16 mouse cellular contexts compared by ENCODE assay signal in the genomic region with DNA sequence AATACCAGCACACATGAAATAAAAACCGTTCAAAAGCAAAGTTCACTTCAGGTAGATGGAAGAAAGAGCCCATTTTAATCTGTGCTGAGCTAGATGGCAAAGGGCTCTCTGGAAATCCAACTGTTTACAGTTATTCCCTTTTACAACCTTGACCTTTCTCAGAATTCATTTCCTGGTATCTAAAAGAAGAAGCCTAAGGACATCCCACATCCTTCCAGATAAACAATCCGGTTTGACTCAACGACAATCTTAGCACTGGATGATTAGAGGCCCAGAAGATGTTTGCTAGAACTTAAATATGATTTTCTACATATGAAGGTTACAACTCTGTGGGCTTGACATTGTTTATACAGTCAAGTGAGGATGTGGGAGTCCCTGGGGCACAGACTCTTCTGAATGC.
DNase-seq lines count a peak whose midpoint lies in the region; ATAC-seq and TF ChIP-seq lines count a peak whose summit lies in the region.
"Had no signal": no experiment of that assay in that cellular context is flagged by ENCODE, and none has a peak within 500 bp of the region (broad histone marks: within the 10 kb centered on the region; RNA-seq: fewer than 3 reads in every experiment).

No protein-coding gene starts in this region.

- no peak overlapping the region for H3K4me3 ChIP-seq in heart, embryonic 13.5 days
- no peak overlapping the region for H3K4me3 ChIP-seq in heart, embryonic 10.5 days
- H3K4me3 ChIP-seq in liver, adult 2 months (ENCODE audit: insufficient read depth, low read depth, low read length), result no peak overlapping the region
- H3K4me3 ChIP-seq in liver, embryonic 11.5 days (ENCODE audit: low read depth, low read length), result no peak overlapping the region
- no peak overlapping the region for H3K4me3 ChIP-seq in embryonic facial prominence, embryonic 13.5 days
- no peak overlapping the region for H3K4me3 ChIP-seq in limb, embryonic 10.5 days
- H3K4me3 ChIP-seq: forebrain, embryonic 12.5 days; left cerebral cortex, adult 2 months; neural tube, embryonic 12.5 days had no signal

- H3K36me3 ChIP-seq in heart, embryonic 13.5 days, result no peaks in the 10 kb centered on the region
- H3K36me3 ChIP-seq in heart, embryonic 10.5 days, result no peaks in the 10 kb centered on the region
- no peaks in the 10 kb centered on the region for H3K36me3 ChIP-seq in liver, adult 2 months (ENCODE audit: control insufficient read depth, insufficient read depth, low read length)
- H3K36me3 ChIP-seq in liver, embryonic 11.5 days (ENCODE audit: control insufficient read depth, insufficient read depth, low read length), result no peaks in the 10 kb centered on the region
- H3K36me3 ChIP-seq in embryonic facial prominence, embryonic 13.5 days, result no peaks in the 10 kb centered on the region
- no peaks in the 10 kb centered on the region for H3K36me3 ChIP-seq in limb, embryonic 10.5 days
- H3K36me3 ChIP-seq: forebrain, embryonic 12.5 days; neural tube, embryonic 12.5 days had no signal

- WGBS in heart, embryonic 13.5 days, result 56% methylated on average over 3 of the region's 3 CpGs
- 76% methylated on average over 3 of the region's 3 CpGs for WGBS in heart, embryonic 10.5 days
- 68% methylated on average over 3 of the region's 3 CpGs for WGBS in liver, adult 2 months
- 72% methylated on average over 3 of the region's 3 CpGs for WGBS in liver, embryonic 11.5 days
- WGBS in embryonic facial prominence, embryonic 13.5 days, result 66% methylated on average over 3 of the region's 3 CpGs
- 80% methylated on average over 3 of the region's 3 CpGs for WGBS in limb, embryonic 10.5 days

- no peak for TF ChIP-seq POLR2A in liver, adult 2 months (IDR thresholded peaks at IDR 0.05; ENCODE audit: extremely low read depth, insufficient read depth, low read length)

- no peaks in the 10 kb centered on the region for H3K79me2 ChIP-seq in liver, adult 2 months (ENCODE audit: control insufficient read depth, insufficient read depth, low read length)

- no peak for TF ChIP-seq CTCF in liver, adult 2 months (IDR thresholded peaks at IDR 0.05; ENCODE audit: low read depth, low read length)

- H3K9me3 ChIP-seq in heart, embryonic 13.5 days, result no peaks in the 10 kb centered on the region
- H3K9me3 ChIP-seq in heart, embryonic 10.5 days, result no peaks in the 10 kb centered on the region
- no peaks in the 10 kb centered on the region for H3K9me3 ChIP-seq in liver, embryonic 11.5 days (ENCODE audit: control insufficient read depth, low read length)
- H3K9me3 ChIP-seq in embryonic facial prominence, embryonic 13.5 days, result no peaks in the 10 kb centered on the region
- no peaks in the 10 kb centered on the region for H3K9me3 ChIP-seq in limb, embryonic 10.5 days (replicated peaks)
- H3K9me3 ChIP-seq: forebrain, embryonic 12.5 days; neural tube, embryonic 12.5 days had no signal

- H3K4me2 ChIP-seq in heart, embryonic 13.5 days, result no peak overlapping the region
- H3K4me2 ChIP-seq in liver, embryonic 11.5 days, result no peak overlapping the region
- peak overlapping the region; percentile 20; the same call in 1 of the 2 replicates for H3K4me2 ChIP-seq in embryonic facial prominence, embryonic 13.5 days
- H3K4me2 ChIP-seq: forebrain, embryonic 12.5 days; neural tube, embryonic 12.5 days had no signal

- H3K4me1 ChIP-seq in heart, embryonic 13.5 days, result peaks cover 36% of the 10 kb centered on the region
- H3K4me1 ChIP-seq in heart, embryonic 10.5 days, result no peaks in the 10 kb centered on the region
- peaks cover 17% of the 10 kb centered on the region for H3K4me1 ChIP-seq in liver, adult 2 months (ENCODE audit: control insufficient read depth, insufficient read depth, low read length)
- no peaks in the 10 kb centered on the region; the same call in 1 of the 2 replicates for H3K4me1 ChIP-seq in liver, embryonic 11.5 days (replicated peaks; ENCODE audit: control insufficient read depth, insufficient read depth, low read length)
- H3K4me1 ChIP-seq in embryonic facial prominence, embryonic 13.5 days, result peaks cover 54% of the 10 kb centered on the region
- peaks cover 29% of the 10 kb centered on the region for H3K4me1 ChIP-seq in limb, embryonic 10.5 days

- ATAC-seq in heart, embryonic 13.5 days (ENCODE audit: extremely low read depth, insufficient number of reproducible peaks, low FRiP score, low TSS enrichment), result no peak
- ATAC-seq in liver, embryonic 11.5 days (replicated peaks; ENCODE audit: low FRiP score), result no peak
- ATAC-seq in embryonic facial prominence, embryonic 13.5 days (ENCODE audit: insufficient number of reproducible peaks, insufficient read depth, low FRiP score, low TSS enrichment, low read depth), result no peak
- ATAC-seq: inflammation-experienced regulatory T-cells, adult 6 months had no signal

- H3K9ac ChIP-seq in heart, embryonic 13.5 days, result no peak overlapping the region
- H3K9ac ChIP-seq in liver, adult 2 months (ENCODE audit: low read depth, low read length), result no peak overlapping the region
- no peak overlapping the region for H3K9ac ChIP-seq in liver, embryonic 11.5 days (ENCODE audit: low read depth, low read length)
- no peak overlapping the region for H3K9ac ChIP-seq in embryonic facial prominence, embryonic 13.5 days
- H3K9ac ChIP-seq: forebrain, embryonic 12.5 days; liver, embryonic 14.5 days; neural tube, embryonic 12.5 days had no signal

- H3K27me3 ChIP-seq in heart, embryonic 13.5 days (replicated peaks), result peaks cover 3% of the 10 kb centered on the region
- H3K27me3 ChIP-seq in heart, embryonic 10.5 days (ENCODE audit: insufficient read depth, poor library complexity, severe bottlenecking), result peaks cover 9% of the 10 kb centered on the region
- no peaks in the 10 kb centered on the region for H3K27me3 ChIP-seq in liver, adult 2 months (ENCODE audit: control insufficient read depth, insufficient read depth, low read length)
- H3K27me3 ChIP-seq in liver, embryonic 11.5 days (replicated peaks; ENCODE audit: control insufficient read depth, insufficient read depth, low read length), result no peaks in the 10 kb centered on the region
- no peaks in the 10 kb centered on the region for H3K27me3 ChIP-seq in embryonic facial prominence, embryonic 13.5 days
- H3K27me3 ChIP-seq in limb, embryonic 10.5 days (ENCODE audit: low read depth, poor library complexity, severe bottlenecking), result no peaks in the 10 kb centered on the region
- H3K27me3 ChIP-seq: forebrain, embryonic 12.5 days; neural tube, embryonic 12.5 days had no signal

- DNase-seq in heart, embryonic 10.5 days (ENCODE audit: low spot score), result no peak
- peak; percentile 13 for DNase-seq in liver, adult 2 months (ENCODE audit: extremely low read depth, low read depth, low spot score)
- DNase-seq in liver, embryonic 11.5 days (ENCODE audit: low spot score), result no peak
- DNase-seq in limb, embryonic 10.5 days (ENCODE audit: low spot score), result no peak
- DNase-seq in gastrocnemius, adult 8-10 months (ENCODE audit: low spot score in 2 of 2), result no peak
- DNase-seq in embryo, embryonic 10 days (ENCODE audit: low spot score), result no peak
- DNase-seq: cerebellum, postnatal 10 days; right cerebral cortex, postnatal 25 days; thymus, adult 18-20 months had no signal

- peak overlapping the region; percentile 68 for H3K27ac ChIP-seq in heart, embryonic 13.5 days (replicated peaks)
- H3K27ac ChIP-seq in heart, embryonic 10.5 days, result no peak overlapping the region
- H3K27ac ChIP-seq in liver, adult 2 months (replicated peaks; ENCODE audit: insufficient read depth, low read depth, low read length), result peak overlapping the region; percentile 49
- no peak overlapping the region for H3K27ac ChIP-seq in liver, embryonic 11.5 days (ENCODE audit: low read depth, low read length)
- H3K27ac ChIP-seq in embryonic facial prominence, embryonic 13.5 days, result peak overlapping the region; percentile 90
- 0 out of 2 replicates have a peak overlapping the region, but pooled peaks have one; percentile 61 for H3K27ac ChIP-seq in limb, embryonic 10.5 days
- H3K27ac ChIP-seq: forebrain, embryonic 12.5 days; left cerebral cortex, adult 2 months; liver, embryonic 14.5 days; neural tube, embryonic 12.5 days had no signal

Comparison
In these comparisons a context has a peak if more than half of its experiments do, and no peak if none do; other contexts are left out.
1. H3K27ac ChIP-seq: peak in heart, embryonic 13.5 days (single experiment), liver, adult 2 months (single experiment), embryonic facial prominence, embryonic 13.5 days (single experiment) and limb, embryonic 10.5 days (single experiment); none in heart, embryonic 10.5 days (single experiment) and liver, embryonic 11.5 days (single experiment).